Mouse (Mus musculus): ENCODE measurements around the gene Pycr2. TPM values are rescaled to one million over a fixed set of nuclear protein-coding genes. Genes with fewer than 3 reads are reported as not detected.

Pycr2 gene
- polyA plus RNA-seq, 1 experiment from 2014 or later: 71.7 TPM

- Histone ChIP-seq H3K9me3 (replicated peaks; ENCODE audit: control insufficient read depth, low read length, poor library complexity, severe bottlenecking) (no peaks in the 10 kb centered on the region), H3K27ac (ENCODE audit: low read length) (no peak within 1 kb of the TSS), H3K4me2 (ENCODE audit: low read length) (peak within 1 kb of the TSS; percentile 99), H3K27me3 (ENCODE audit: control insufficient read depth, insufficient read depth, low read depth, low read length) (peaks cover 42% of the 10 kb centered on the region), H3K36me3 (ENCODE audit: control insufficient read depth, insufficient read depth, low read length) (no peaks in the 10 kb centered on the region), H3K9ac (ENCODE audit: low read depth, low read length) (peak within 1 kb of the TSS; percentile 43), H3K4me1 (ENCODE audit: control insufficient read depth, insufficient read depth, low read length) (peaks cover 11% of the 10 kb centered on the region; the same call in 1 of the 2 replicates), H3K4me3 (ENCODE audit: low read depth, low read length) (peak within 1 kb of the TSS; percentile 62)
- WGBS: under 1% methylated on average over 68 of the region's 73 CpGs
- ATAC-seq: peak; percentile 58; the same call in 1 of the 2 replicates
Measured at GRCm38 (mm10) chr1:180942166-180943031, 38.3 kb downstream of the Pycr2 start, which contains the start of gene Tmem63a. TSS of gene Tmem63a (plus strand) at chr1:180942344.

GRCm38 (mm10) chr1:180943032-180943644, 39.0 kb downstream of the Pycr2 start:
- Histone ChIP-seq H3K9me3 (replicated peaks; ENCODE audit: control insufficient read depth, low read length, poor library complexity, severe bottlenecking) (no peaks in the 10 kb centered on the region), H3K27ac (ENCODE audit: low read length) (no peak overlapping the region), H3K9ac (ENCODE audit: low read depth, low read length) (no peak overlapping the region), H3K4me3 (ENCODE audit: low read depth, low read length) (peak overlapping the region; percentile 62), H3K36me3 (ENCODE audit: control insufficient read depth, insufficient read depth, low read length) (no peaks in the 10 kb centered on the region), H3K27me3 (ENCODE audit: control insufficient read depth, insufficient read depth, low read depth, low read length) (peaks cover 37% of the 10 kb centered on the region), H3K4me2 (ENCODE audit: low read length) (peak overlapping the region; percentile 99), H3K4me1 (ENCODE audit: control insufficient read depth, insufficient read depth, low read length) (peaks cover 11% of the 10 kb centered on the region; the same call in 1 of the 2 replicates)
- no peak for ATAC-seq
- 42% methylated on average over 11 of the region's 11 CpGs for WGBS

- Histone ChIP-seq H3K36me3 (ENCODE audit: control insufficient read depth, insufficient read depth, low read length) (no peaks in the 10 kb centered on the region), H3K27me3 (ENCODE audit: control insufficient read depth, insufficient read depth, low read depth, low read length) (peaks cover 37% of the 10 kb centered on the region), H3K27ac (ENCODE audit: low read length) (no peak overlapping the region), H3K4me1 (ENCODE audit: control insufficient read depth, insufficient read depth, low read length) (peaks cover 11% of the 10 kb centered on the region; the same call in 1 of the 2 replicates), H3K9ac (ENCODE audit: low read depth, low read length) (no peak overlapping the region), H3K4me3 (ENCODE audit: low read depth, low read length) (no peak overlapping the region), H3K4me2 (ENCODE audit: low read length) (no peak overlapping the region), H3K9me3 (replicated peaks; ENCODE audit: control insufficient read depth, low read length, poor library complexity, severe bottlenecking) (no peaks in the 10 kb centered on the region)
- ATAC-seq: no peak
- 80% methylated on average over 1 of the region's 1 CpGs for WGBS
Measured at GRCm38 (mm10) chr1:180943896-180944295, 39.8 kb downstream of the Pycr2 start.

GRCm38 (mm10) chr1:180944553-180944952, 40.5 kb downstream of the Pycr2 start:
- no peaks in the 10 kb centered on the region for H3K36me3 ChIP-seq (ENCODE audit: control insufficient read depth, insufficient read depth, low read length)
- no peak overlapping the region for H3K27ac ChIP-seq (ENCODE audit: low read length)
- no peak overlapping the region for H3K4me2 ChIP-seq (ENCODE audit: low read length)
- H3K4me1 ChIP-seq (ENCODE audit: control insufficient read depth, insufficient read depth, low read length): peaks cover 11% of the 10 kb centered on the region; the same call in 1 of the 2 replicates
- H3K9me3 ChIP-seq (replicated peaks; ENCODE audit: control insufficient read depth, low read length, poor library complexity, severe bottlenecking): no peaks in the 10 kb centered on the region
- ATAC-seq: no peak
- no peak overlapping the region for H3K4me3 ChIP-seq (ENCODE audit: low read depth, low read length)
- H3K27me3 ChIP-seq (ENCODE audit: control insufficient read depth, insufficient read depth, low read depth, low read length): peaks cover 37% of the 10 kb centered on the region
- no peak overlapping the region for H3K9ac ChIP-seq (ENCODE audit: low read depth, low read length)
- 73% methylated on average over 4 of the region's 4 CpGs for WGBS

GRCm38 (mm10) chr1:180945001-180945980, 41.2 kb downstream of the Pycr2 start:
- peaks cover 37% of the 10 kb centered on the region for H3K27me3 ChIP-seq (ENCODE audit: control insufficient read depth, insufficient read depth, low read depth, low read length)

GRCm38 (mm10) chr1:180946448-180946847, 42.4 kb downstream of the Pycr2 start:
- no peak for ATAC-seq
- H3K4me3 ChIP-seq (ENCODE audit: low read depth, low read length): no peak overlapping the region
- H3K27me3 ChIP-seq (ENCODE audit: control insufficient read depth, insufficient read depth, low read depth, low read length): peaks cover 31% of the 10 kb centered on the region
- H3K4me2 ChIP-seq (ENCODE audit: low read length): no peak overlapping the region
- H3K9ac ChIP-seq (ENCODE audit: low read depth, low read length): no peak overlapping the region
- no peaks in the 10 kb centered on the region for H3K9me3 ChIP-seq (replicated peaks; ENCODE audit: control insufficient read depth, low read length, poor library complexity, severe bottlenecking)
- no peaks in the 10 kb centered on the region for H3K36me3 ChIP-seq (ENCODE audit: control insufficient read depth, insufficient read depth, low read length)
- no peak overlapping the region for H3K27ac ChIP-seq (ENCODE audit: low read length)
- WGBS: 78% methylated on average over 6 of the region's 6 CpGs
- peaks cover 11% of the 10 kb centered on the region; the same call in 1 of the 2 replicates for H3K4me1 ChIP-seq (ENCODE audit: control insufficient read depth, insufficient read depth, low read length)

More at GRCm38 (mm10) chr1:180945001-180945980, 41.2 kb downstream of the Pycr2 start:
- H3K36me3 ChIP-seq (ENCODE audit: control insufficient read depth, insufficient read depth, low read length): no peaks in the 10 kb centered on the region
- no peaks in the 10 kb centered on the region for H3K9me3 ChIP-seq (replicated peaks; ENCODE audit: control insufficient read depth, low read length, poor library complexity, severe bottlenecking)
- no peak overlapping the region for H3K4me2 ChIP-seq (ENCODE audit: low read length)
- WGBS: 27% methylated on average over 20 of the region's 20 CpGs
- no peak overlapping the region for H3K9ac ChIP-seq (ENCODE audit: low read depth, low read length)
- ATAC-seq: no peak
- peaks cover 11% of the 10 kb centered on the region; the same call in 1 of the 2 replicates for H3K4me1 ChIP-seq (ENCODE audit: control insufficient read depth, insufficient read depth, low read length)
- H3K4me3 ChIP-seq (ENCODE audit: low read depth, low read length): no peak overlapping the region
- H3K27ac ChIP-seq (ENCODE audit: low read length): no peak overlapping the region

- no peaks in the 10 kb centered on the region for H3K27me3 ChIP-seq (ENCODE audit: control insufficient read depth, insufficient read depth, low read depth, low read length)
- WGBS: 91% methylated on average over 6 of the region's 6 CpGs
- H3K4me2 ChIP-seq (ENCODE audit: low read length): no peak overlapping the region
- H3K27ac ChIP-seq (ENCODE audit: low read length): no peak overlapping the region
- no peaks in the 10 kb centered on the region for H3K36me3 ChIP-seq (ENCODE audit: control insufficient read depth, insufficient read depth, low read length)
- no peaks in the 10 kb centered on the region for H3K9me3 ChIP-seq (replicated peaks; ENCODE audit: control insufficient read depth, low read length, poor library complexity, severe bottlenecking)
- H3K4me1 ChIP-seq (ENCODE audit: control insufficient read depth, insufficient read depth, low read length): no peaks in the 10 kb centered on the region
- no peak for ATAC-seq
- no peak overlapping the region for H3K4me3 ChIP-seq (ENCODE audit: low read depth, low read length)
- H3K9ac ChIP-seq (ENCODE audit: low read depth, low read length): no peak overlapping the region
Measured at GRCm38 (mm10) chr1:180952085-180952746, 48.1 kb downstream of the Pycr2 start.

- no peak overlapping the region for H3K27ac ChIP-seq (ENCODE audit: low read length)
- 91% methylated on average over 5 of the region's 5 CpGs for WGBS
- ATAC-seq: no peak
- no peaks in the 10 kb centered on the region for H3K36me3 ChIP-seq (ENCODE audit: control insufficient read depth, insufficient read depth, low read length)
- no peaks in the 10 kb centered on the region for H3K27me3 ChIP-seq (ENCODE audit: control insufficient read depth, insufficient read depth, low read depth, low read length)
- no peak overlapping the region for H3K4me3 ChIP-seq (ENCODE audit: low read depth, low read length)
- no peaks in the 10 kb centered on the region for H3K4me1 ChIP-seq (ENCODE audit: control insufficient read depth, insufficient read depth, low read length)
- H3K4me2 ChIP-seq (ENCODE audit: low read length): no peak overlapping the region
- H3K9me3 ChIP-seq (replicated peaks; ENCODE audit: control insufficient read depth, low read length, poor library complexity, severe bottlenecking): no peaks in the 10 kb centered on the region
- no peak overlapping the region for H3K9ac ChIP-seq (ENCODE audit: low read depth, low read length)
Measured at GRCm38 (mm10) chr1:180952808-180953207, 48.7 kb downstream of the Pycr2 start.

Measured in midbrain, embryonic 16.5 days (tissue).